Mouse (Mus musculus): ENCODE results near the gene Pik3r5.

GRCm38 (mm10) chr11:68453301-68453700, 21.4 kb downstream of the Pik3r5 start:
- TF ChIP-seq CTCF (IDR thresholded peaks at IDR 0.05; ENCODE audit: low read depth, low read length): no peak
- TF ChIP-seq POLR2A (IDR thresholded peaks at IDR 0.05; ENCODE audit: extremely low read depth, insufficient read depth, low read length): no peak
